Mouse (Mus musculus) large intestine, adult 2 months (tissue): ENCODE data around the gene Gfy. TPM values are rescaled to one million over a fixed set of nuclear protein-coding genes. Genes with fewer than 3 reads are reported as not detected.

Experiments used
- DNase-seq: peaks from one replicate; pipeline ENCODE4 v3.0.0-alpha.2; 2012; ENCODE audit warnings: low read depth, low spot score
- WGBS: fragments of 180-500 bp; shearing (Covaris S2); methylation state at CpG from one replicate; pipeline ENCODE4 v1.1.7; 2018; 5-methylcytosine and 5-hydroxymethylcytosine counted together
- polyA plus RNA-seq: library from polyadenylated mRNA; depleted of rRNA; stranded (reverse); fragments of >200 nt; gene quantifications from 2 replicates; pipeline ENCODE4 v1.2.3, GENCODE M21; 2012; rRNA removed

Gene Gfy
- not detected in 2 replicates for polyA plus RNA-seq

GRCm38 (mm10) chr7:45179469-45179868 is at the start of gene Gfy:
Gene Gfy, minus strand, starts transcription at chr7:45179569.
- no peak for DNase-seq

GRCm38 (mm10) chr7:45229046-45229445 is 49.7 kb upstream of the Gfy start:
- no peak for DNase-seq
- WGBS = 91% methylated on average over 8 of the region's 8 CpGs

More at GRCm38 (mm10) chr7:45179469-45179868, at the start of gene Gfy:
- 34% methylated on average over 7 of the region's 7 CpGs for WGBS

GRCm38 (mm10) chr7:45228548-45228947 is 49.2 kb upstream of the Gfy start:
- 95% methylated on average over 18 of the region's 18 CpGs for WGBS
- no peak for DNase-seq

GRCm38 (mm10) chr7:45226421-45226820 is 47.1 kb upstream of the Gfy start:
- WGBS = 87% methylated on average over 5 of the region's 5 CpGs
- DNase-seq = no peak

- WGBS = 87% methylated on average over 7 of the region's 7 CpGs
These were observed 45.5 kb upstream of the Gfy start for GRCm38 (mm10) chr7:45224826-45225225.

GRCm38 (mm10) chr7:45221680-45222079 is 42.3 kb upstream of the Gfy start:
- 72% methylated on average over 2 of the region's 2 CpGs for WGBS
- no peak for DNase-seq

More at GRCm38 (mm10) chr7:45224826-45225225, 45.5 kb upstream of the Gfy start:
- DNase-seq = no peak

- no peak for DNase-seq
- 8% methylated on average over 13 of the region's 13 CpGs for WGBS
These were observed 37.2 kb upstream of the Gfy start for GRCm38 (mm10) chr7:45216442-45217183.

GRCm38 (mm10) chr7:45215673-45216441 is 36.5 kb upstream of the Gfy start, which contains the start of gene Tead2:
Gene Tead2, plus strand, starts transcription at chr7:45215753.
- DNase-seq = no peak
- 1% methylated on average over 55 of the region's 55 CpGs for WGBS

- no peak for DNase-seq
- WGBS = 90% methylated on average over 5 of the region's 5 CpGs
These were observed 34.3 kb upstream of the Gfy start for GRCm38 (mm10) chr7:45213708-45214107.

GRCm38 (mm10) chr7:45212356-45212755 is 33.0 kb upstream of the Gfy start:
- WGBS = 68% methylated on average over 7 of the region's 7 CpGs
- no peak for DNase-seq

GRCm38 (mm10) chr7:45211851-45212251 is 32.5 kb upstream of the Gfy start, which contains the start of gene Dkkl1:
Gene Dkkl1, minus strand, starts transcription at chr7:45212147.
- DNase-seq = no peak
- WGBS = 5% methylated on average over 17 of the region's 17 CpGs

- no peak for DNase-seq
- 77% methylated on average over 10 of the region's 10 CpGs for WGBS
These were observed 31.7 kb upstream of the Gfy start for GRCm38 (mm10) chr7:45211070-45211469.

GRCm38 (mm10) chr7:45208260-45208659 is 28.9 kb upstream of the Gfy start:
- no peak for DNase-seq
- WGBS = 81% methylated on average over 6 of the region's 6 CpGs

- peak; percentile 55 for DNase-seq
- 6% methylated on average over 44 of the region's 44 CpGs for WGBS
These were observed 25.2 kb upstream of the Gfy start, which contains the start of gene Ccdc155 for GRCm38 (mm10) chr7:45204380-45205143. Gene Ccdc155, minus strand, starts transcription at chr7:45204892.

GRCm38 (mm10) chr7:45202654-45203053 is 23.3 kb upstream of the Gfy start:
- 51% methylated on average over 10 of the region's 10 CpGs for WGBS
- no peak for DNase-seq

- no peak for DNase-seq
- WGBS = 64% methylated on average over 11 of the region's 11 CpGs
These were observed 19.6 kb upstream of the Gfy start for GRCm38 (mm10) chr7:45198961-45199360.

- DNase-seq = no peak
- 18% methylated on average over 5 of the region's 5 CpGs for WGBS
These were observed 19.1 kb upstream of the Gfy start for GRCm38 (mm10) chr7:45198435-45198834.

- DNase-seq = no peak
- 72% methylated on average over 5 of the region's 5 CpGs for WGBS
These were observed 17.6 kb upstream of the Gfy start for GRCm38 (mm10) chr7:45196994-45197393.

GRCm38 (mm10) chr7:45196176-45196535 is 16.8 kb upstream of the Gfy start:
- 76% methylated on average over 4 of the region's 4 CpGs for WGBS
- no peak for DNase-seq
